ENCODE assay signal across 20 mouse cellular contexts in the genomic region with DNA sequence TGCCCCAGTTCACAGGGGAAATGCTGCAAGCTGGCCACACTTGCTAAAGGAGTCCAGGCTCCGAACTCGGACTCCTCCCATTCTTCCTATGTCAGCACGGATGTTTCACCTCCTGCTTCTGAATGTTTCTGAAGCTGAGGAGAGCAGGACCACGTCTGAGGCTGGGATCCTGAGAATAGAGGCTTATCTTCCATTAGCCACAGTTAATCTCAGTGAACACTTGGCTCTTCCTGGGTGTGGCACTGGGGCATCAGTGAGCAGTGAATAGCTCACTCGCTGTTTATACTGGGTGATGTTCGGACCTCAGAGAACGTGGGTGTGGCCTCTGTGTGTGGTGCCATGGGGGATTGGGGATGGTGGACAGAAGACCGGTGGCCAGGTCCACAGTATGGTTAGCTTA. TPM values are rescaled to one million over a fixed set of nuclear protein-coding genes. Genes with fewer than 3 reads are reported as not detected.
DNase-seq lines count a peak whose midpoint lies in the region; ATAC-seq lines count a peak whose summit lies in the region.
"Had no signal": no experiment of that assay in that cellular context is flagged by ENCODE, and none has a peak within 500 bp of the region (broad histone marks: within the 10 kb centered on the region; RNA-seq: fewer than 3 reads in every experiment).

No protein-coding gene starts in this region.

- H3K4me3 ChIP-seq in liver, embryonic 11.5 days (ENCODE audit: low read depth, low read length), result no peak overlapping the region
- H3K4me3 ChIP-seq in liver, embryonic 15.5 days (replicated peaks), result no peak overlapping the region
- no peak overlapping the region for H3K4me3 ChIP-seq in hindbrain, embryonic 13.5 days
- H3K4me3 ChIP-seq in forebrain, embryonic 10.5 days, result no peak overlapping the region
- H3K4me3 ChIP-seq: embryonic facial prominence, embryonic 10.5 days; forebrain, embryonic 15.5 days; heart, embryonic 15.5 days; hindbrain, embryonic 10.5 days; hindbrain, embryonic 15.5 days had no signal

- no peaks in the 10 kb centered on the region for H3K4me1 ChIP-seq in liver, embryonic 11.5 days (replicated peaks; ENCODE audit: control insufficient read depth, insufficient read depth, low read length)
- H3K4me1 ChIP-seq in liver, embryonic 15.5 days (replicated peaks), result peaks cover 12% of the 10 kb centered on the region
- no peaks in the 10 kb centered on the region for H3K4me1 ChIP-seq in hindbrain, embryonic 13.5 days (replicated peaks)
- no peaks in the 10 kb centered on the region for H3K4me1 ChIP-seq in forebrain, embryonic 10.5 days
- H3K4me1 ChIP-seq: embryonic facial prominence, embryonic 10.5 days; forebrain, embryonic 15.5 days; heart, embryonic 15.5 days; hindbrain, embryonic 10.5 days; hindbrain, embryonic 15.5 days had no signal

- no peak overlapping the region for H3K27ac ChIP-seq in liver, embryonic 11.5 days (ENCODE audit: low read depth, low read length)
- H3K27ac ChIP-seq in liver, embryonic 15.5 days (replicated peaks), result no peak overlapping the region
- no peak overlapping the region for H3K27ac ChIP-seq in hindbrain, embryonic 13.5 days
- no peak overlapping the region for H3K27ac ChIP-seq in forebrain, embryonic 10.5 days
- H3K27ac ChIP-seq: embryonic facial prominence, embryonic 10.5 days; forebrain, embryonic 15.5 days; heart, embryonic 15.5 days; hindbrain, embryonic 10.5 days; hindbrain, embryonic 15.5 days had no signal

- no peaks in the 10 kb centered on the region for H3K9me3 ChIP-seq in liver, embryonic 11.5 days (ENCODE audit: control insufficient read depth, low read length)
- H3K9me3 ChIP-seq in liver, embryonic 15.5 days (replicated peaks), result no peaks in the 10 kb centered on the region
- H3K9me3 ChIP-seq in hindbrain, embryonic 13.5 days, result no peaks in the 10 kb centered on the region
- no peaks in the 10 kb centered on the region for H3K9me3 ChIP-seq in forebrain, embryonic 10.5 days
- H3K9me3 ChIP-seq: embryonic facial prominence, embryonic 10.5 days; forebrain, embryonic 15.5 days; heart, embryonic 15.5 days; hindbrain, embryonic 10.5 days; hindbrain, embryonic 15.5 days had no signal

- peaks cover 4% of the 10 kb centered on the region; the same call in 1 of the 2 replicates for H3K27me3 ChIP-seq in liver, embryonic 11.5 days (replicated peaks; ENCODE audit: control insufficient read depth, insufficient read depth, low read length)
- H3K27me3 ChIP-seq in liver, embryonic 15.5 days, result peaks cover 4% of the 10 kb centered on the region; the same call in 1 of the 2 replicates
- no peaks in the 10 kb centered on the region for H3K27me3 ChIP-seq in hindbrain, embryonic 13.5 days
- H3K27me3 ChIP-seq in forebrain, embryonic 10.5 days (ENCODE audit: poor library complexity, severe bottlenecking), result no peaks in the 10 kb centered on the region
- H3K27me3 ChIP-seq: forebrain, embryonic 15.5 days; hindbrain, embryonic 15.5 days had no signal

- peak; percentile 47; the same call in 1 of the 2 replicates for ATAC-seq in liver, embryonic 11.5 days (replicated peaks; ENCODE audit: low FRiP score)
- ATAC-seq in liver, embryonic 15.5 days (ENCODE audit: insufficient read depth), result peak; percentile 58
- no peak for ATAC-seq in hindbrain, embryonic 13.5 days (ENCODE audit: low FRiP score)
- ATAC-seq: forebrain, embryonic 15.5 days; intestine, embryonic 16.5 days had no signal

- WGBS in liver, embryonic 11.5 days, result 45% methylated on average over 8 of the region's 8 CpGs
- whole genome bisulfite sequencing in liver, embryonic 15.5 days (ENCODE audit: insufficient replicate concordance), result 30% methylated on average over 8 of the region's 8 CpGs
- 80% methylated on average over 8 of the region's 8 CpGs for WGBS in hindbrain, embryonic 13.5 days
- WGBS in forebrain, embryonic 10.5 days, result 76% methylated on average over 8 of the region's 8 CpGs

- H3K4me2 ChIP-seq in liver, embryonic 11.5 days, result no peak overlapping the region
- 0 out of 2 replicates have a peak overlapping the region, but pooled peaks have one; percentile 0 for H3K4me2 ChIP-seq in liver, embryonic 15.5 days
- no peak overlapping the region for H3K4me2 ChIP-seq in hindbrain, embryonic 13.5 days
- H3K4me2 ChIP-seq: forebrain, embryonic 15.5 days; heart, embryonic 11.5 days; heart, embryonic 15.5 days; hindbrain, embryonic 15.5 days had no signal

- DNase-seq in c-Kit-negative CD71-positive TER-119-positive erythroid progenitor cells, embryonic 14.5 days (ENCODE audit: low read depth, low spot score), result peak; percentile 33
- DNase-seq in liver, embryonic 11.5 days (ENCODE audit: low spot score), result no peak
- DNase-seq in cerebellum, postnatal 25 days, result no peak
- DNase-seq in forebrain, embryonic 10.5 days (ENCODE audit: extremely low spot score, low spot score), result no peak
- DNase-seq in right cerebral cortex, adult 2 months (ENCODE audit: low spot score in 2 of 2), result no peak
- DNase-seq: adrenal gland, postnatal 10 days; cerebellum, adult 11 months; cerebellum, adult 9-11 months; heart, adult 18-20 months; heart, postnatal 14 days had no signal

- no peak overlapping the region for H3K9ac ChIP-seq in liver, embryonic 11.5 days (ENCODE audit: low read depth, low read length)
- H3K9ac ChIP-seq in liver, embryonic 15.5 days, result no peak overlapping the region
- H3K9ac ChIP-seq in hindbrain, embryonic 13.5 days, result no peak overlapping the region
- H3K9ac ChIP-seq: forebrain, embryonic 15.5 days; heart, embryonic 15.5 days; hindbrain, embryonic 15.5 days had no signal

- no peaks in the 10 kb centered on the region for H3K36me3 ChIP-seq in liver, embryonic 11.5 days (ENCODE audit: control insufficient read depth, insufficient read depth, low read length)
- H3K36me3 ChIP-seq in liver, embryonic 15.5 days (replicated peaks), result no peaks in the 10 kb centered on the region
- no peaks in the 10 kb centered on the region for H3K36me3 ChIP-seq in hindbrain, embryonic 13.5 days
- H3K36me3 ChIP-seq in forebrain, embryonic 10.5 days (replicated peaks), result no peaks in the 10 kb centered on the region
- H3K36me3 ChIP-seq: embryonic facial prominence, embryonic 10.5 days; forebrain, embryonic 15.5 days; heart, embryonic 15.5 days; hindbrain, embryonic 10.5 days; hindbrain, embryonic 15.5 days had no signal

RNA-seq across cellular contexts. Expression of gene Kcnt1, which starts 23.7 kb away (rescaled TPM):
- 0.33 TPM in 1 of 2 replicates, not detected in the other for polyA plus RNA-seq in liver, embryonic 11.5 days (2014; fragmentation: Nextera tagmentation; extraction: Ambion mirVana)
- not detected in 2 replicates for polyA plus RNA-seq in liver, embryonic 15.5 days (2015; fragmentation: Nextera tagmentation; extraction: Ambion mirVana)
- 11.1 TPM in 2 replicates for polyA plus RNA-seq in hindbrain, embryonic 13.5 days (2015; fragmentation: Nextera tagmentation; extraction: Ambion mirVana)
- 0.40 and 1.4 TPM in 2 replicates for polyA plus RNA-seq in forebrain, embryonic 10.5 days (2016; fragmentation: Nextera tagmentation; extraction: Ambion mirVana)
- polyA plus RNA-seq: heart, embryonic 15.5 days had no signal

RNA-seq across cellular contexts. Expression of gene Sohlh1, which starts 40.2 kb away (rescaled TPM):
- not detected in 2 replicates for polyA plus RNA-seq in liver, embryonic 11.5 days (2014; fragmentation: Nextera tagmentation; extraction: Ambion mirVana)
- not detected in 2 replicates for polyA plus RNA-seq in liver, embryonic 15.5 days (2015; fragmentation: Nextera tagmentation; extraction: Ambion mirVana)
- not detected in 2 replicates for polyA plus RNA-seq in hindbrain, embryonic 13.5 days (2015; fragmentation: Nextera tagmentation; extraction: Ambion mirVana)
- not detected in 2 replicates for polyA plus RNA-seq in forebrain, embryonic 10.5 days (2016; fragmentation: Nextera tagmentation; extraction: Ambion mirVana)
- polyA plus RNA-seq: embryonic facial prominence, embryonic 10.5 days; embryonic facial prominence, embryonic 14.5 days; forebrain, embryonic 15.5 days; heart, embryonic 11.5 days; heart, embryonic 15.5 days; hindbrain, embryonic 10.5 days; hindbrain, embryonic 15.5 days; intestine, embryonic 16.5 days had no signal
